8 mouse cellular contexts compared by ENCODE assay signal in the genomic region with DNA sequence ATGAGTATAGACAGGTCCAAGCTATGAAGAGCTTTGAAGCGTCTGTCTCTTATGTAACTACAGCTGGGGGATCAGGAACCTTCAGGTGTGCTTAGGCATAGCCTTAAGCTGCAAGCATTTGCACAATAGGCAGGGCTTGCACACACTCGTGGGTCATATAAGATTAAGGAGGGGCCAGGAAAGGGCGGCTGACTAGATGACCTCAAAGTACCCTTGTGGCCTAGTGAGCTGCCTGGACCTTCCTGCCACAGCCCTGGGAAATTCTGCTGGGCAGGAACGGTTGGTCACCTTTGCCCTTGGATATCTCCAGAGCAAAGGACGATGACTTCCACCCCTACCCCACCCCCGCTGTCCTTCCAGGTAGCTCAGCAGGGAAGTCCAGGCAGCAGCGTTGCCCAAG. TPM values are rescaled to one million over a fixed set of nuclear protein-coding genes. Genes with fewer than 3 reads are reported as not detected.
DNase-seq lines count a peak whose midpoint lies in the region; ATAC-seq and TF ChIP-seq lines count a peak whose summit lies in the region.

No protein-coding gene starts in this region.

- no peaks in the 10 kb centered on the region for H3K36me3 ChIP-seq in heart, embryonic 16.5 days (ENCODE audit: control insufficient read depth, insufficient read depth)
- H3K36me3 ChIP-seq in liver, adult 2 months (ENCODE audit: control insufficient read depth, insufficient read depth, low read length) = no peaks in the 10 kb centered on the region

- H3K4me1 ChIP-seq in heart, embryonic 16.5 days (ENCODE audit: control insufficient read depth, insufficient read depth, low read length) = peaks cover 19% of the 10 kb centered on the region
- H3K4me1 ChIP-seq in liver, adult 2 months (ENCODE audit: control insufficient read depth, insufficient read depth, low read length) = peaks cover 28% of the 10 kb centered on the region

- peak overlapping the region; percentile 17; the same call in 1 of the 2 replicates for H3K4me2 ChIP-seq in heart, embryonic 16.5 days (ENCODE audit: low read depth, low read length)

- ATAC-seq in cerebellum, adult (ENCODE audit: insufficient number of reproducible peaks, low FRiP score, low TSS enrichment) = peak; percentile 47; the same call in 1 of the 2 replicates
- ATAC-seq in heart, embryonic 16.5 days (replicated peaks; ENCODE audit: extremely low read depth, insufficient read depth, low FRiP score) = no peak

- H3K9me3 ChIP-seq in heart, embryonic 16.5 days (replicated peaks; ENCODE audit: control insufficient read depth, low read length) = no peaks in the 10 kb centered on the region

- no peaks in the 10 kb centered on the region for H3K79me2 ChIP-seq in liver, adult 2 months (ENCODE audit: control insufficient read depth, insufficient read depth, low read length)

- no peak for TF ChIP-seq POLR2A in liver, adult 2 months (IDR thresholded peaks at IDR 0.05; ENCODE audit: extremely low read depth, insufficient read depth, low read length)

- no peaks in the 10 kb centered on the region; the same call in 1 of the 2 replicates for H3K27me3 ChIP-seq in heart, embryonic 16.5 days (ENCODE audit: control insufficient read depth, insufficient read depth, low read length)
- no peaks in the 10 kb centered on the region for H3K27me3 ChIP-seq in liver, adult 2 months (ENCODE audit: control insufficient read depth, insufficient read depth, low read length)

- peak overlapping the region; percentile 78 for H3K27ac ChIP-seq in heart, embryonic 16.5 days (ENCODE audit: low read length)
- peak overlapping the region; percentile 84 for H3K27ac ChIP-seq in liver, adult 2 months (replicated peaks; ENCODE audit: insufficient read depth, low read depth, low read length)

- WGBS in heart, embryonic 16.5 days = 27% methylated on average over 7 of the region's 7 CpGs
- WGBS in liver, adult 2 months = 8% methylated on average over 7 of the region's 7 CpGs

- no peak overlapping the region for H3K4me3 ChIP-seq in heart, embryonic 16.5 days (ENCODE audit: low read length)
- H3K4me3 ChIP-seq in liver, adult 2 months (ENCODE audit: insufficient read depth, low read depth, low read length) = no peak overlapping the region

- H3K9ac ChIP-seq in heart, embryonic 16.5 days (ENCODE audit: low read length) = 0 out of 2 replicates have a peak overlapping the region, but pooled peaks have one; percentile 10
- no peak overlapping the region for H3K9ac ChIP-seq in liver, adult 2 months (ENCODE audit: low read depth, low read length)

- no peak for TF ChIP-seq CTCF in liver, adult 2 months (IDR thresholded peaks at IDR 0.05; ENCODE audit: low read depth, low read length)

- DNase-seq in cerebellum, adult 18-20 months = no peak
- peak; percentile 84 for DNase-seq in 416B (ENCODE audit: low read depth)
- DNase-seq in liver, adult 2 months (ENCODE audit: extremely low read depth, low read depth, low spot score) = peak; percentile 92
- DNase-seq in retina, postnatal 7 days (ENCODE audit: low read depth, low spot score) = peak; percentile 61
- DNase-seq in frontal cortex, adult 2 months (ENCODE audit: extremely low spot score in 1 of 2, low spot score in 1 of 2) = no peak
- no peak for DNase-seq in gastrocnemius, adult 18-20 months (ENCODE audit: low spot score)

RNA-seq across cellular contexts. Expression of gene Ldha, which starts 1.8 kb away (rescaled TPM):
- 3,218 and 3,386 TPM in 2 replicates for polyA plus RNA-seq in heart, embryonic 16.5 days (2015; fragmentation: Nextera tagmentation; extraction: Ambion mirVana)
- total RNA-seq in liver, adult 2 months (2014; rRNA removed) = 442 and 520 TPM in 2 replicates
- 594 and 718 TPM in 2 replicates for polyA plus RNA-seq in liver, adult 2 months (2012; rRNA removed)
- polyA plus RNA-seq in frontal cortex, adult 2 months (2012; rRNA removed) = 323 and 354 TPM in 2 replicates
- 1,000 to 10,000 TPM; 2,332 to 2,702 TPM for total RNA-seq in gastrocnemius, adult 18-20 months (2021)

RNA-seq across cellular contexts. Expression of gene Ldhc, which starts 21.6 kb away (rescaled TPM):
- not detected in 2 replicates for polyA plus RNA-seq in heart, embryonic 16.5 days (2015; fragmentation: Nextera tagmentation; extraction: Ambion mirVana)
- not detected in 2 replicates for total RNA-seq in liver, adult 2 months (2014; rRNA removed)
- polyA plus RNA-seq in liver, adult 2 months (2012; rRNA removed) = not detected in 2 replicates
- not detected in 2 replicates for polyA plus RNA-seq in frontal cortex, adult 2 months (2012; rRNA removed)
- not detected for total RNA-seq in gastrocnemius, adult 18-20 months (2021)

RNA-seq across cellular contexts. Expression of gene Gtf2h1, which starts 43.5 kb away (rescaled TPM):
- 32.2 and 33.3 TPM in 2 replicates for polyA plus RNA-seq in heart, embryonic 16.5 days (2015; fragmentation: Nextera tagmentation; extraction: Ambion mirVana)
- 30.9 and 33.2 TPM in 2 replicates for total RNA-seq in liver, adult 2 months (2014; rRNA removed)
- 6.3 and 6.7 TPM in 2 replicates for polyA plus RNA-seq in liver, adult 2 months (2012; rRNA removed)
- 29.5 and 32.4 TPM in 2 replicates for polyA plus RNA-seq in frontal cortex, adult 2 months (2012; rRNA removed)
- total RNA-seq in gastrocnemius, adult 18-20 months (2021) = 10 to 100 TPM; 15.4 to 18.2 TPM

RNA-seq across cellular contexts. Expression of gene Hps5, which starts 43.6 kb away (rescaled TPM):
- polyA plus RNA-seq in heart, embryonic 16.5 days (2015; fragmentation: Nextera tagmentation; extraction: Ambion mirVana) = 10.4 and 13.0 TPM in 2 replicates
- total RNA-seq in liver, adult 2 months (2014; rRNA removed) = 11.3 and 11.8 TPM in 2 replicates
- polyA plus RNA-seq in liver, adult 2 months (2012; rRNA removed) = 7.3 and 9.0 TPM in 2 replicates
- polyA plus RNA-seq in frontal cortex, adult 2 months (2012; rRNA removed) = 16.1 and 18.8 TPM in 2 replicates
- 10 to 100 TPM; 11.2 to 12.1 TPM for total RNA-seq in gastrocnemius, adult 18-20 months (2021)

Comparison
In these comparisons a context has a peak if more than half of its experiments do, and no peak if none do; other contexts are left out.
1. DNase-seq: peak in 416B (single experiment), liver, adult 2 months (single experiment) and retina, postnatal 7 days (single experiment); none in cerebellum, adult 18-20 months (0 of 2), frontal cortex, adult 2 months (0 of 2) and gastrocnemius, adult 18-20 months (single experiment).